Mouse (Mus musculus) mouse embryonic stem cell (cell line): Measurements from ENCODE around the gene Ddn.

ENCODE experiments used
- in situ Hi-C, 2 experiments: fragments of 300-500 bp; cut with MboI; formaldehyde crosslinking; loops; 1 replicate in 1 of 2; 3 replicates in 1 of 2; pipeline ENCODE4 v1.14.3; 2019 to 2020; ENCODE audit warnings: low sequenced_read_pairs in 2 of 2, low pct_unique_long_range_greater_than_20kb in 1 of 2, mixed read lengths in 1 of 2; ENCODE audit not compliant: unreplicated experiment in 1 of 2

Gene Ddn

DNA sequence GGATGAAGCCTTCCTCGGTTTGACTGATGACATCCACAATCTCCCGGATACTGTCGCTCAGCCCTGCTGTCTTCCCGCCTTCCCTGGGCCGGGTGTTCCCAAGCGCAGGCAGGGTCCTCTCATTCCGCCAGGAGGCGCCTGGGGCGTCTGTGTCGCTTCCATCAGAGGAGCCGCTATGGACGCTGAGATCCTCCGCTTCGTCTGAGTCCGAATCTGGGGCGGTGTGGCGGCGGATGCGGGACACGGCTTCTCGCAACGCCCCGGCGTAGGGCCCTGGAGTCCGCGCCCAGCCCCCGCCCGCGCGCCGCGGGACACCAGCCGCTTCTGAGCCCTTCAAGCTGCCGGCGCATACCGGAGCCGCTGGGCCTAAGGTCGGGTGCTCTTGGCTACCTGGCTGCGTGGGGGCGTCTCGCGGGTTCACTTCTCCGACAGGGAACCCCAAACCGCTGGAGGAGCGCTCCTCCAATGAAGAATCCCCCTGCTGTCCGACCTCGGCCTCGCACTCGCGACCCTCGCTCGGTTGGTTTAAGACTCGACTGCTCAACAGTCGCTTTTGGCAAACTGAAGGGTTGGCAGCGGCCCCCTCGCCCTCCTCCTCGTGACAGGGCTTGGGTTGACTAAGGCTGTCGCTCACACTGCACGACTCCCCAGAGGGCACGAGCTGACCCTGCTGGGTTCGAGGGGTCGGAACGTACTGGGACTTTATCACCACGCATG is 3.8 kb downstream of the Ddn start:
- in situ Hi-C loops = no loop called here

GRCm38 (mm10) chr15:98804054-98804453 is 5.2 kb downstream of the Ddn start:
- in situ Hi-C loops = no loop called here

- in situ Hi-C loops = no loop called here
Measured at GRCm38 (mm10) chr15:98802926-98803325, 6.4 kb downstream of the Ddn start.

GRCm38 (mm10) chr15:98799396-98799795 is 9.9 kb downstream of the Ddn start:
- in situ Hi-C loops = loop anchor here in 1 of 2 experiments (10.0 to 25.0 kb wide), 2 partner anchors 295 to 787 kb away; partner anchors contain the start of genes Col2a1 and Dnajc22

DNA sequence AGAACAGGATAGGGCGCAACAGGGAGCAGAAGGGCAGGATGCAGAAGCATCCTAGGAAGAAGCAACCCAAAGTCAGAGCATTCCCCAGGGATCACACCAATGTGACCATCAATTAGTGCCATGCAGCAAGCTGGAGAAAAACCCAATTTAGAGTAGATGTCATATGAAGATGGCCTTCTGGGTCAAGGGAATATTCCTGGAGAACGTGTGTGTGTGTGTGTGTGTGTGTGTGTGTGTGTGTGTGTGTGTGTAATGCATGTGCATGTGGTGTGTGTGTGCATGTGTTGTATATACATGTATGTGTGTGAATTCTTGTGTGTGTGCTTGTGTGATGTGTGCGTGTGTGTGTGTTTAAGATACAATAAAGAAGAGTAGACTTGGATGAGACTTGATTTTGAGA is 10.4 kb downstream of the Ddn start:
- in situ Hi-C loops = loop anchor here in 1 of 2 experiments (10.0 to 25.0 kb wide), 2 partner anchors 296 to 787 kb away; partner anchors contain the start of genes Col2a1 and Dnajc22

- in situ Hi-C loops = loop anchor here in 1 of 2 experiments (10.0 to 25.0 kb wide), 2 partner anchors 297 to 786 kb away; partner anchors contain the start of genes Col2a1 and Dnajc22
Measured at GRCm38 (mm10) chr15:98797835-98798492, 11.3 kb downstream of the Ddn start.

GRCm38 (mm10) chr15:98796803-98797595 is 12.3 kb downstream of the Ddn start:
- in situ Hi-C loops = loop anchor here in 1 of 2 experiments (10.0 to 25.0 kb wide), 2 partner anchors 298 to 785 kb away; partner anchors contain the start of genes Col2a1 and Dnajc22

DNA sequence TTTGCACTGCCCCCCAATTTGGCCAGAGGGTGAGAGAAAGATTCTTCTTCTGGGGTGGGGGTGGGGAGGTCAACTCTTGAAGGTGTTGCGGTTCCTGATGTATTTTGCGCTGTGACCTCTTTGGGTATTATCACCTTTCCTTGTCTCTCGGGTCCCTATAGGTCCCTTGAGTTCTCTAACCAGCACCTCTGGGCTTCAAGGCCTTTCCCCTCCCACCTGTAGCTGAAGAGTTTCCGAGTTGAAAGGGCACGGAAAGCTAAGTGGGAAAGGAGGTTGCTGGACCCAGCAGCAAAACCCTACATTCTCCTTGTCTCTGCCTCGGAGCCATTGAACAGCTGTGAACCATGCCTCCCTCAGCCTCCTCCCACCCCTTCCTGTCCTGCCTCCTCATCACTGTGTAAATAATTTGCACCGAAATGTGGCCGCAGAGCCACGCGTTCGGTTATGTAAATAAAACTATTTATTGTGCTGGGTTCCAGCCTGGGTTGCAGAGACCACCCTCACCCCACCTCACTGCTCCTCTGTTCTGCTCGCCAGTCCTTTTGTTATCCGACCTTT is 16.1 kb downstream of the Ddn start:
- in situ Hi-C loops = loop anchor here in 1 of 2 experiments (10.0 to 25.0 kb wide), 2 partner anchors 302 to 781 kb away; partner anchors contain the start of genes Col2a1 and Dnajc22

GRCm38 (mm10) chr15:98792233-98793020 is 16.9 kb downstream of the Ddn start:
- in situ Hi-C loops = loop anchor here in 1 of 2 experiments (10.0 to 25.0 kb wide), 2 partner anchors 302 to 780 kb away; partner anchors contain the start of genes Col2a1 and Dnajc22

DNA sequence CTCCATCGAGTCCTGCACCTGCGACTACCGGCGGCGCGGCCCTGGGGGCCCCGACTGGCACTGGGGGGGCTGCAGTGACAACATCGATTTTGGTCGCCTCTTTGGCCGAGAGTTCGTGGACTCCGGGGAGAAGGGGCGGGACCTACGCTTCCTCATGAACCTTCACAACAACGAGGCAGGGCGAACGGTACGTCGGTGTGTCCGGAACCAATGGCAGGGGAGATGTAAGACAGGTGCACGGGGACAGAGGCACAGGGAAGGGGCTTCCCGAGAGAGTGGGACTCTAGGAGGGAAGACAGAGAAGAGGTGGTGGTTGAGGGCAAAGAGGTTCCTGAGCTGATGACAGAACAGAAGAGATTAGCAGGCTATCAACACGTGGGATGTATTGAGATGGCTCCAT is 17.5 kb downstream of the Ddn start:
- in situ Hi-C loops = loop anchor here in 1 of 2 experiments (10.0 to 25.0 kb wide), 2 partner anchors 303 to 779 kb away; partner anchors contain the start of genes Col2a1 and Dnajc22

GRCm38 (mm10) chr15:98791221-98791620 is 18.1 kb downstream of the Ddn start:
- in situ Hi-C loops = loop anchor here in 1 of 2 experiments (10.0 to 25.0 kb wide), 2 partner anchors 304 to 779 kb away; partner anchors contain the start of genes Col2a1 and Dnajc22

DNA sequence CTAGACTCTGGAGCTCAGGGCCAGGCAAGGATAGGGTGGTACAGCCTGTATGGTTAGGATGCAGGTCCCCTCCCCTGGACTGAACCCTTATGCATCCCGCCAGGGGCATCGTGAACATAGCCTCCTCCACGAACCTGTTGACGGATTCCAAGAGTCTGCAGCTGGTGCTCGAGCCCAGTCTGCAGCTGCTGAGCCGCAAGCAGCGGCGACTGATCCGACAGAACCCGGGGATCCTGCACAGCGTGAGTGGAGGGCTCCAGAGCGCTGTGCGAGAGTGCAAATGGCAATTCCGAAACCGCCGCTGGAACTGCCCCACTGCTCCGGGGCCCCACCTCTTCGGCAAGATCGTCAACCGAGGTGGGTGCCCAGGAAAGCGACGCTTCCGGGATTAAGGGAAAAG is 18.5 kb downstream of the Ddn start:
- in situ Hi-C loops = loop anchor here in 1 of 2 experiments (10.0 to 25.0 kb wide), 2 partner anchors 304 to 778 kb away; partner anchors contain the start of genes Col2a1 and Dnajc22

DNA sequence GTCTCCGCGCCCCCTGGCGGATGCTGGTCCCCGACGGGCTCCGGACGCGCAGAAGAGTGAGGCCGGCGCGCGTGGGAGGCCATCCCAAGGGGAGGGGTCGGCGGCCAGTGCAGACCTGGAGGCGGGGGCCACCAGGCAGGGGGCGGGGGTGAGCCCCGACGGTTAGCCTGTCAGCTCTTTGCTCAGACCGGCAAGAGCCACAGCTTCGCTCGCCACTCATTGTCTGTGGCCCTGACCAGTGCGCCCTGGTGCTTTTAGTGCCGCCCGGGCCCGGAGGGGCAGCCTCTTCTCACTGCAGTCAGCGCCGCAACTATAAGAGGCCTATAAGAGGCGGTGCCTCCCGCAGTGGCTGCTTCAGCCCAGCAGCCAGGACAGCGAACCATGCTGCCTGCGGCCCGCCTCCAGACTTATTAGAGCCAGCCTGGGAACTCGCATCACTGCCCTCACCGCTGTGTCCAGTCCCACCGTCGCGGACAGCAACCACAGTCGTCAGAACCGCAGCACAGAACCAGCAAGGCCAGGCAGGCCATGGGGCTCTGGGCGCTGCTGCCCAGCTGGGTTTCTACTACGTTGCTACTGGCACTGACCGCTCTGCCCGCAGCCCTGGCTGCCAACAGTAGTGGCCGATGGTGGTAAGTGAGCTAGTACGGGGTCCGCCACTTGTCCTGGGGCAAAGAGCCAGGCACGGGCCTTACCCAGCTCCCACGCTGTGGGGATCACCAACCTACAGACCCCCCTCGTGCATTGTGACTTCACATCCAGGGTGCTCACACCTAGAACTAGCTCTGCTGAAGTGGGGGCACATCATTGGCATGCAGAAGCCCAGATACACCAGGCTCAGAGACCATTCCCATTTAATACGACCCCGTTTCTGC is 19.4 kb downstream of the Ddn start, which contains the start of gene Wnt1:
TSS of gene Wnt1 (plus strand) at position 197 of the 875 bp plus-strand sequence.
- in situ Hi-C loops = loop anchor here in 1 of 2 experiments (10.0 to 25.0 kb wide), 2 partner anchors 305 to 778 kb away; partner anchors contain the start of genes Col2a1 and Dnajc22

- in situ Hi-C loops = loop anchor here in 1 of 2 experiments (25.0 kb wide), 1 partner anchor 777 kb away; the partner anchor contains the start of gene Col2a1
Measured at GRCm38 (mm10) chr15:98788972-98789660, 20.2 kb downstream of the Ddn start.

DNA sequence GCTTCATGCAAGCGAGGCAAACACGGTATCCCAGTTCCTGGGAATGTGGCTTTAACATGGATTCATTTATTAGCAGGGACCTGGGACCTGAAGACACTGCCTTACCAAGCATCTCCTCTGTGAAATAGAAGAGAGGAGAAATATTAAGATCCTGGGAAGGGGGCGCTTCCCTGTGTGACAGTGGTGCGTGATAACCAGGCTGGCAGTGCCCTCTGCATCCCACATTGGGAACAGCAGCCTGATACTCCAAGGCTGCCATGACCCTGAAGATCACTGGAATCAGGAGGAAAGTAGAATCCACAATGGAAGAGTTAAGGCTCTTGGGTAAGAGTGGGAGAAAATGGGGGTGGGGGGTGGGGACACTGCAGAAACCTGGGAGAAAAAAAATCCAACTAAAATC is 21.4 kb downstream of the Ddn start:
- in situ Hi-C loops = loop anchor here in 1 of 2 experiments (25.0 kb wide), 1 partner anchor 776 kb away; the partner anchor contains the start of gene Col2a1
